Mouse (Mus musculus): ENCODE measurements around the gene Sucla2.

Gene Sucla2

DNA sequence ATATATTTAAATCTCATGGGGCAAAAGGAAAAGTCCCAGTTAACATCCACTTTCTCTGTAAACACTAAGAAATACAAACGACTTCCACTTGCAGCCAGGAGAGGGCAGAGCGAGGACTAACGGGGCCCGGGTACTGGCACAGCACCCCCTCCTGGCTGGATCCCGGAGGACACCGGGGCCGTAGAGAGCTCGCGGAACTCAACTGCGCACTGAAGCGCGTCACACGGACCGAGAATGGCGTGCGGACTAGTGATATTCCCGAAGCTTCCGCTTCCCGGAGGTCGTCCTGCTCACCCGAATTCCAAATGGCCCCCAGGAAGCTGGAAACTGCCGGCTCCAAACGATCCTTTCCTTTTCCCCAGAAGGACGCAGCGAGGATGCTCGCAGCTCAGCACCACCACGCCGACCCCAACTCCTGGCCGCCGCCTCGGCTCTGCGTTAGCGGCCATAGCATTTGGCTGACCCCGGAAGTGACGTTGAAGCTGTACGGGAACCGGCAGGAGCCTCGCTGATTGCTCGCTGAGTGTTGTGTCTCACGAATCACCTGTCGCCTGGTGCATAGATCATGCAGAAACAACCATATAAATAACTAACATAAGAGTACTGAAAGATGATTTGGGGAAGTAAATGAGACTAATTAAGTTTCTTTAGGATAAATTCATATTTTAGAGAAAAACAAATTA is at the start of gene Sucla2:
Gene Sucla2 (plus strand): TSS at position 554 of the 683 bp plus-strand sequence.
- DNase-seq (ENCODE audit: extremely low read depth, low read depth) = peak; percentile 91

GRCm38 (mm10) chr14:73475506-73475905 is 49.6 kb upstream of the Sucla2 start:
- DNase-seq (ENCODE audit: extremely low read depth, low read depth) = no peak

- DNase-seq (ENCODE audit: extremely low read depth, low read depth) = no peak
These were observed 48.7 kb upstream of the Sucla2 start for GRCm38 (mm10) chr14:73476361-73476934.

- DNase-seq (ENCODE audit: extremely low read depth, low read depth) = no peak
These were observed 48.0 kb upstream of the Sucla2 start for GRCm38 (mm10) chr14:73477077-73477476.

DNA sequence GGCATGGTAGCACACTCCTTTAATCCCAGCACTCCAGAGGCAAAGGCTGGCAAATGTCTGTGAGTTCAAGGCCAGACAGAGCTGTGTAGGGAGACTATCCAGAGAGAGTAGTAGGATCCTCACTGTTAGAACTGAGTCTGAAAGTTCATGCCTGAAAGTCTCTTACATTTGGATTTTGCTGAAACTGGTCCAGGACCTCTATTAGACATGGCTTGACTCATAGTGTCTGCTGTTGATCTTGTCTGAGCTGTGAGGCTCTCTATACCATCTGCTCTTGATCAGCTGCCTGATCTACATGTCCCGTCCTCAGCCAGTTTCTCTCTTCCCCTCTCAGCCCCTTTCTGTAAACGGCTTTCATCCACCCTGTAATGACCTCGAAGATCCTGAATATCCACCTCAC is 46.8 kb upstream of the Sucla2 start:
- DNase-seq (ENCODE audit: extremely low read depth, low read depth) = no peak

- DNase-seq (ENCODE audit: extremely low read depth, low read depth) = no peak
These were observed 45.3 kb upstream of the Sucla2 start for GRCm38 (mm10) chr14:73479771-73480170.

GRCm38 (mm10) chr14:73483516-73484229 is 41.4 kb upstream of the Sucla2 start:
- DNase-seq (ENCODE audit: extremely low read depth, low read depth) = no peak

DNA sequence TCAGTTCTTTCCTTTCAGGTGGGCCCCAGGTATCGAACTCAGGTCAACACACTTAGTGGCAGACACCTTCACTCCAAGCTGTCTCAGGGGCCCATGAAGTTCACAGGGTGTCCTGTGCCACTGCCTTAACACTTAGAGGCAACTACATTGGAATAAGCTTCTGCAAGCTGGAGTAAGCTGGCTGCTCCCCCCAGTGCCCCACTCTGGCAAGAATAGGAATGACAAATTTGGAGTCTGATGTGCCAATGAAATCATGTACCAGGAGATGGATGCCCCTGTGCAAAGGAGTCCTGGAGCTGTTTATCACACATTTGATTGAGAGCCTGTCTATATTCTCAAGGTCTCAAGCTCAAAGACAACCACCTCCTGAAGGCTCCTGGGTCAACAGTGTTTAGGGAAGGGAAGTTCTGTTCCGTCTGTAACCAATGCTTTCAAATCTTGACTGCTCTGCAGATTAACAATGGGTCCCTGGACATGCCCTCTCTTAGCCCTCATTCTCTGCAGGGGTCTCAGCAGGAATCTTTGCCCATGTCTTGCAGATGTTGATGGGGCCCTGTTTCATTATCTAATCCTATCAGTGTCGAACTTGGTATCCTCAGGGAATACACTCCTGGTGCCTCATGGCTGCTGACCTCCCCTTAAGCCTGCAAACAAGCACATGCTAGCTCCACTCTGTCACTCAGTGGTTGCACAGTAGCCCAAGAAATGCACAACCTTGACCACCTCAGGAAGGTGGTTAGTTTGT is 40.6 kb upstream of the Sucla2 start:
- DNase-seq (ENCODE audit: extremely low read depth, low read depth) = no peak

- no peak for DNase-seq (ENCODE audit: extremely low read depth, low read depth)
These were observed 38.5 kb upstream of the Sucla2 start for GRCm38 (mm10) chr14:73486641-73487040.

DNA sequence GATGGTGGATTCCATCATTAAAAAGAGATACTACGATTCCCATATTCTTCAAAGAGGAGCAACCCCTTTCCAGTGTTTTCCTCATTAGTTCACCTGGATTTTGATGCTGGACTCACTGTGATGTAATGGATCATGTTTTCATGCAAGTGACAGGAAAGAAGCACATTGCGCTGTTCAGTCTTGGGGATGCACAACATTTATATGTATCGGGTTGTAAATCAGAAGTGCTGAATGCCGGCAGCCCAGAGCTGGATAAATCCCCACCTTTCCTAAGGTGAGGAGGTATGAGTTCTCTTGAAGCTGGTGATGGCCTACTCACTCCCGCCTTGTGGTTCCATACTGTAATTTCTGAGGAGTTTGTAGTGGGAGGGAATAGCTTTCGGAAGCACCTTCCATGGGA is 31.8 kb upstream of the Sucla2 start:
- no peak for DNase-seq (ENCODE audit: extremely low read depth, low read depth)

DNA sequence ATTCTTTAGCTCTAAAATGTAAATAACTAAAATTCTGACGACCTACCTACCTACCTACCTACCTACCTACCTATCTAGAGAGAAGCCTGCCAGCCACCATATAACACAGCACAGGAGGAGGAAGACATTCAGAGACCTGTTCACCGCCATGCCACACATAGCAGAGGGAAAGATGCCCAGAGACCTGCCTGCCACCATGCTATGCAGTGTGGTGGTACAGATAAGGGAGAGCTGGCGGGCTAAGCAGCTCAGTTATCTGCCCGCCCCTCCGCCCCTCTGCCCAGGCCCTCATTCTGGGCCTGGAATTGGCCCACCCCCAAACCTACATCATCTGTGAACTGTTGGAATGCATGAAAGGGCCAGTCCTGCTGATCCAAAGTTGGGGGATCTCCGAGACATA is 31.0 kb upstream of the Sucla2 start:
- no peak for DNase-seq (ENCODE audit: extremely low read depth, low read depth)

DNA sequence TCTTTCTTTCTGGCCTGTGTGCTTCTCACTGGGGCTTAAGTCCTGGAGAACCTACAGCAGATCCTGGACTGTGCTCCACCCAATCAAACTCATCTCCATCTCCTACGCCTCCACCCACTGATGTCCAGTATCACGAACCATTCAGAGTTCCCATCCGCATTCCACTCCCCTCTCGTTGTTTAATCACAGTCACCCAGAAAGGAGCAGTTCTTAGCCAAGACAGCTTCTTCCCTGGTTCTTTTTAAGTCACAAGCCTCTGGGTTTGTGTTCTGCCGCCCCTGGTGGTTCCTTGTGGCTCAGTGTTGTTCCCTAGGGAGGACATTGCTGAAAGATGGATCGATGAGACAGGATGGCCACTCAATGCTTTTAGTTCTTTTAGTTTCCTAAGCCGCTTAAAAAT is 29.4 kb upstream of the Sucla2 start:
- DNase-seq (ENCODE audit: extremely low read depth, low read depth) = no peak

DNA sequence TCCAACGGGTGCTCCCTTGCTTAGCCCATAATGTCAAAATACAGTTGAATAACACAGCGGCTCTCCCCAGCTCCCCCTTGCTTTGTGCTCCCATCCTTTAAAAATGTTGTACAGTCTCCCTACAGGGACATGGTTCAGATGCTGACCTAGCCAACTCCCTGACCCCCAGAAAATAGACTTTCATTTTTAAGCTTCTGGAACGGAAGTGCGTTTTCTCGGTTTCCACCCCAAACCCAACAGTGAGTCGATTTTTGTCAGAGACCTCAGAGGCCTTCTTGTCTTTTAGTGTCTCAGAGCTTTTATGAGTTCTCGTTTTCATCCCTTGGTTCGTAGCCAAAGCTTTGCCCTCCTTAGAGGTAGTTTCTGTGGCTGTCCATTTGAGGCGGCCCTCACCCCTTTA is 23.8 kb upstream of the Sucla2 start:
- no peak for DNase-seq (ENCODE audit: extremely low read depth, low read depth)

GRCm38 (mm10) chr14:73501721-73502120 is 23.4 kb upstream of the Sucla2 start:
- no peak for DNase-seq (ENCODE audit: extremely low read depth, low read depth)

DNA sequence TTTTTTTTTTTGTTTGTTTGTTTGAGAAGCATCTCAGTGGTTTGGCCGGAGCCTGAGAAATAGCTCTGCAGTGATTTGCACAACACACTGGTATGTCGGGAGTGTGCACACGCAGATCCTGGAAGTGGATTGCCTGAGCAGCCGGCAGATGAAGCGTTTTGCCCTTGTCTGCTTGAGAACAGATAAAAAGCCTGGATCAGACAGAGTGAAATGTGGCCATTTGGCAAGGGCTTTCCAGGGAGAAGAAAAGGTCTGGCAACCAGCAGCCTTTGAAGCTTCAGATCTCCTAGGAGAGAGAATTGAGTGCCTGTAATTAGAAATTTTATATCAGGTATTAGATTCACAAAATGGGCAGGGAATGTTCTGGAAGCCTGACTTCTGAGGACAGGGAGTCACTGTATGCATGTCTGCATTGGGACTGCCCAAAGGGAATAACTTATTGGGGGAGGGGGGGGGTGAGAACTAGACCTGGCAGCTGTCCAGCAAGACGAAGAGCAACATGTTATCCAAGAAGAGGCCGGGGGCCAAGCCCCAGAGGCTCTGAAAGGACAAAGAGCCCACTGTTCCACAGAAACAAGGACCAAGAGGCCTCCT is 22.4 kb upstream of the Sucla2 start:
- DNase-seq (ENCODE audit: extremely low read depth, low read depth) = no peak

DNA sequence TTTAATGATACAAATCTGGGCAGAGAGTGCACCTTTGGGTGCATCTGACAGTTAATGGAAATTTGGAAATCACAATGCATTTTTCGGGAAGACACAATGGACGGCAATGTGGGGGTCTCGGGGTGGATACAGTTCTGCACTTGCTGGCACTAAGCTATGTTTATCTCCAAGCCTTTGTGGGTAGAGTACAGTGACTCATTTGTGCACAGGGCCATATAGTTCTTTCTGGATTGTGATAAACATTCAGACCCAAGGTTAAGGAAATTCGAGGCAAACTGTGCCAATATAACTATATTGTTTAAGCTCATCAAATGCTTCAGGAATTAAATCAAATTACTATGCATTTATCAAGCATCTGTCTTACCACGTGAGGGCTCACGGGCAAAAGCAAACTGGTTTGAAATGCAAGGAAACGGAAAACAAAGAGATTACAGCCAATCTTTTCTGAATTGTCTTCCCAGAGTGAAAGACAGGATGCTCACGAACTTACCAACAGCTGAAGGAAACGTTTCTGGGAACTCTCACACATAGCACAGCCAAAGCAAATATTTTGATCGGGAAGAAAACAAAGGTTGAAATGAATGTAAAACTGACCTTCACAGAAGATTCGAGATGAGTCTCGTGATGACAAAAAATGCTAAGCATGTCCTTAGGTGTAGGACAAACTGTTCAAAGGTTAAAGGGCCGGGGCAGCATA is 21.7 kb upstream of the Sucla2 start:
- no peak for DNase-seq (ENCODE audit: extremely low read depth, low read depth)

DNA sequence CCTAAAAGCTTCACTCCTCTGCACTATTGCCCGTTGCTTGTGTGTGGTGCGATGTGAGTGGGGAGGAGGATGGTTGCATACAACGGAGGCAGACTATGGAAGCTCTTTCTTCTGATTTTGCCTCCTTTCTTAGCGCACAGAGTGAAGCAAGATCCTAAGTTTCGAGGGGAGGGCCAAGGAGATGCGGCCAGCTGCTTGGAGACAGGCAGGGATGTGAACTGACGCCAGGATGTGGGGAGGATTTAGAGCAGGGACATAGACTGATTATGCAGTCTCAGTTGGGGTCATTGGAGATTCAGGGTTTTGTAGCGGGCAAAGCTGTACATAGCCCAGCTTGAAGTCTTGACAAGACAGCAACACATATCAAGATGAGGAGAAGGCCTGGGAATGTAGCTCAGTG is 18.8 kb upstream of the Sucla2 start:
- DNase-seq (ENCODE audit: extremely low read depth, low read depth) = no peak

GRCm38 (mm10) chr14:73507200-73507599 is 17.9 kb upstream of the Sucla2 start:
- DNase-seq (ENCODE audit: extremely low read depth, low read depth) = no peak

GRCm38 (mm10) chr14:73507702-73508376 is 17.3 kb upstream of the Sucla2 start:
- DNase-seq (ENCODE audit: extremely low read depth, low read depth) = peak; percentile 31

DNA sequence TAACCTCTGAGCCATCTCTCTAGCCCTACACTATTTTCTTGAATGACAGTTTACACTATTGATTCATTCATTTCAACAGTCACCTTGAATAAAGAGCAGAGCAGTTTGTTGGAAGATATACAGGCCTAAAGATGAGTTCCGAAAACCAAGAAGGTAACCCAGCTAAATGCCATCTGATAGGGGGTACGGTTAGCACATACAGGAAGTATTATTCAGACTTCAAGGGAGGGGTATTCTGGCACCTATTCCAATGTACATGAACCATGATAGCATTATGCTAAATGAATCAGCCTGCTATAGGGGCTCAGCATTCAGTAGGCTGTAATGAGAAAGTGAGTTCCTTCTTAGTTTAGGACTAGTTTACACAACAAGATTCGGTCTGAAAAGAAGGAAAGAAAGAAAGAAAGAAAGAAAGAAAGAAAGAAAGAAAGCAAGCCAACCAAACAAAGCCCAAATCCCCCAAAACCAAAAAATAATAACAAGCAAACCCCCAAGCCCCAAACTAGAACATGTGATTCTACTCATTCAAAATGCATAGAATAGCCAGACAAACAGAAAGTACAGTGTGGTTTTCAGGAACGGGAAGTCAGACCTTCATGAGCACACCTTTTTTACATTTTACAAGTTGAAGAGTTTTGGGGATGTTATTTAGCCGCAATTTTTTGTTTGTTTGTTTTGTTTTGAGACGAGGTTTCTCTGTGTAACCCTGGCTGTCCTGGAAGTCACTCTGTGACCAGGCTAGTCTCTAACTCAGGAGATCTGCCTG is 16.3 kb upstream of the Sucla2 start:
- DNase-seq (ENCODE audit: extremely low read depth, low read depth) = no peak

Measured in MEL-GATA-1-ER (cell line).